Mouse (Mus musculus): Measurements from ENCODE around the gene 3110040M04Rik. TPM values are rescaled to one million over a fixed set of nuclear protein-coding genes. Genes with fewer than 3 reads are reported as not detected.
"Not testable (repeated sequence)": the region's sequence is repeated elsewhere in the genome, so short reads cannot be mapped to it uniquely, and the experiment has no call there.

Gene 3110040M04Rik
- polyA plus RNA-seq, 1 experiment: not detected

DNA sequence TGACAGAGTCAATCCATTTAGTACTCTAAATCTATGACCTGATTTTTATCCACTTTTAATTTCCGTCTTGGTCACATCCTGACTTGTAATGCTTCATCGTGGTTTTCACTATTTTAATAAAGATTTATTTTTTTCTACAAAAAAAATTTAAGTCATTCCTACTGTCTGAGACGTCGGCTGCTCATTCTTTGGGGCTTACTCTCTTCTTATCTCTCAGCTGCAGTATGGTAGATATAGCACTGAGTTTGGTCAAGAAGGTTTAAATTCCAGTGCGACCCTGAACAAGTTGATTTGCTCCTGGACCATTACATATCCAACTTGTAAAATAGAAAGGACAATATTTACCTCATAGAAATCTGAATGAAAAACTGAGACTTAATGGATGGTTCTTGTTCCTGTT, 7.7 kb downstream of the 3110040M04Rik start:
- H3K4me1 ChIP-seq (ENCODE audit: control insufficient read depth, insufficient read depth, insufficient read length, low read length); H3K27ac ChIP-seq (replicated peaks; ENCODE audit: low read depth, low read length); H3K4me3 ChIP-seq (ENCODE audit: insufficient read depth, low read depth, low read length): not testable (repeated sequence)

DNA sequence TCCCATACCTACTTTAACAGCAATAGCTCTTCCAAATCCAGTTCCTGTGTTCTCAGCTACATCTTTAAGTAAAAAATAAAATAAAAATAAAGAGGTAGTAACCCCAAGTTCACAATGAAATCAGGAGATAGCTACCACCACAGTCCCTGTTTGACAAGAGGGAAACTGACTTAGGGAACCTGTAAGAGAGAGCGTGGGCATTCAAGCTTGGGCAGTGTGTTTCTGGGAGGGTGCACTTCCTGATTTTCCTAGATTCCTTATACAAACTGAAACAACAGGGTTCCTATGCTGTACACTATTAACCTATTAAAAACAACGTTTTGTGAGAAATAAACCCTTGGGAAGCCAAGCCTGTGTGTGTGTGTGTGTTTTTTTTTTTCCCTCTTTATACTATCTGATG, 10.9 kb downstream of the 3110040M04Rik start:
- H3K4me1 ChIP-seq (ENCODE audit: control insufficient read depth, insufficient read depth, insufficient read length, low read length): peaks cover 3% of the 10 kb centered on the region; the same call in 1 of the 2 replicates
- H3K4me3 ChIP-seq (ENCODE audit: insufficient read depth, low read depth, low read length): no peak overlapping the region
- no peak overlapping the region for H3K27ac ChIP-seq (replicated peaks; ENCODE audit: low read depth, low read length)

DNA sequence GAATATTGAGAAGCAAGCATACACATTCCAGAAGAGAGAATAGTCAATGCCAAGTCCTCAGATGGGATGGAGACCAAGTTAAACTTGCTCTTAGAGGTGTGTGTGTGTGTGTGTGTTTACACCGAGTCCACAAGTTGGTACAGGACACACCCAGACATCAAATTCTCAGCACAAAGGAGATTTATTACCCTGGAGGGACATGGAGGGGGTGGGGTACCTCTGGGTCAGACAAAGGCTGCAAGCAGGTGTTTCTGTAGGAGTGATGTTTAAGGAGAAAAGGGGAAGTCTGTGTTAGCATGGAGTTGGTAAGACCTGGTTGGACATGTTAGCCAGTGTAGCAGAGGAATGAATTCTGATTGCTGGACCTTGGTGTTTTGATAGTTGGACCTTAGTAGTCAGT, 12.1 kb downstream of the 3110040M04Rik start:
- no peak overlapping the region for H3K4me3 ChIP-seq (ENCODE audit: insufficient read depth, low read depth, low read length)

DNA sequence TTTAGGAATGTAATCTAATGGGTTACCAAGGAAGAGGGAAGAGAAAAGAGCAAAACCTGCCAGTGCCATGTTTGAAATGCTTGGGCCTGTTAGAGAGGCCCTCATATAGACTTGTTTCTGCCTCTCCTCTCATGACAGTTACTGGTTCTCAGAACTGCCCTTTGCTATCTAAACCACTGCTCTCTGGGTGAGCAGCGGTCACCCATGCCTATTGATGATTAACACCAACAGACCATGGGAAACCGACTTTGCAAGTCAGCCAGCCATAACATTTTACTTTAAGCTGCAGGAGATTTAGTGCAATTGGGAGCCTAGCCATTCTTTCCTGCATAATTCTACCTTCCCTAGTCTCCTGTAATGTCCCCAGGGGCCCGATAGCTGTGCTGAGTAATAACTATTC, 12.5 kb downstream of the 3110040M04Rik start:
- H3K4me1 ChIP-seq (ENCODE audit: control insufficient read depth, insufficient read depth, insufficient read length, low read length): peaks cover 3% of the 10 kb centered on the region; the same call in 1 of the 2 replicates
- no peak overlapping the region for H3K4me3 ChIP-seq (ENCODE audit: insufficient read depth, low read depth, low read length)
- no peak overlapping the region for H3K27ac ChIP-seq (replicated peaks; ENCODE audit: low read depth, low read length)

More for the DNA sequence above, 12.1 kb downstream of the 3110040M04Rik start:
- H3K4me1 ChIP-seq (ENCODE audit: control insufficient read depth, insufficient read depth, insufficient read length, low read length): peaks cover 3% of the 10 kb centered on the region; the same call in 1 of the 2 replicates
- no peak overlapping the region for H3K27ac ChIP-seq (replicated peaks; ENCODE audit: low read depth, low read length)

DNA sequence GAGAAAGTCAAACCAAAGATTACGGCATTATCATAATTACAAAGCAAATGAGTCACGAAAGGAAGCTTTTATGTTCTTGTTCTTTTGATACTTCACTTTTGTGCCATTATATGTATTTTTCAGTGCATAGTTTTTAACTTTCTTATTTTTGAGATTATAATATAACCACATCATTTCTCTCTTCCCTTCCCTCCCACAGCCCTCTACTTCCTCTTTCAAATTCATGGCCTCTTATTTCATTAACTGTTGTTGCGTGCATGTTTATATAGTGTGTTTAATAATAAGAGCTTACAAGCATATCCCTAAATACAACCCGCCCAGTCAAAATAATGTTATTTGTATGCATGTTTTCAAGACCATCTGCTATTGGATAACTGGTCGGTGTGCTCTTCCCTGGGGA, 15.1 kb downstream of the 3110040M04Rik start:
- Histone ChIP-seq H3K4me1 (ENCODE audit: control insufficient read depth, insufficient read depth, insufficient read length, low read length) (peaks cover 3% of the 10 kb centered on the region; the same call in 1 of the 2 replicates), H3K4me3 (ENCODE audit: insufficient read depth, low read depth, low read length) (no peak overlapping the region), H3K27ac (replicated peaks; ENCODE audit: low read depth, low read length) (no peak overlapping the region)

DNA sequence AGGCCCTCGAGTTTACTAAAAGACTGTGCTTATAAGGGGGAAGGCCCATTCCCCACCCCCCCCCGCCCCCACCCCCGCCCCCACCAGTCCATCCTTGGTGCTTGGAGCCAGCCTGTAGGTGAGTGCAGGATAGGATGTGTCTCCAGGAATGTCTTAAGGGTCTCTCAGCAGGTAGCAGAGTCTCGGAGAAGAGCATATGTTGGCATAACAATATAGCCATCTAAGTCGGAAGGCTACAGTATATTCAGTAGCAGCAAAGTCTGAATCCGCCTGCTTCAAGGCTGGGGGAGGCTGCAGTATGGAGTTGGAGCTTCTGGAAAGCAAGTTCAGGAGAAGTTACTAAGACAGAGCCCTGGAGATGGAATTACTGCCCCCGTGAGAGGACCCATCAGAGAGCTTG, 16.2 kb downstream of the 3110040M04Rik start:
- Histone ChIP-seq H3K27ac (replicated peaks; ENCODE audit: low read depth, low read length) (no peak overlapping the region), H3K4me1 (ENCODE audit: control insufficient read depth, insufficient read depth, insufficient read length, low read length) (peaks cover 3% of the 10 kb centered on the region; the same call in 1 of the 2 replicates), H3K4me3 (ENCODE audit: insufficient read depth, low read depth, low read length) (no peak overlapping the region)

DNA sequence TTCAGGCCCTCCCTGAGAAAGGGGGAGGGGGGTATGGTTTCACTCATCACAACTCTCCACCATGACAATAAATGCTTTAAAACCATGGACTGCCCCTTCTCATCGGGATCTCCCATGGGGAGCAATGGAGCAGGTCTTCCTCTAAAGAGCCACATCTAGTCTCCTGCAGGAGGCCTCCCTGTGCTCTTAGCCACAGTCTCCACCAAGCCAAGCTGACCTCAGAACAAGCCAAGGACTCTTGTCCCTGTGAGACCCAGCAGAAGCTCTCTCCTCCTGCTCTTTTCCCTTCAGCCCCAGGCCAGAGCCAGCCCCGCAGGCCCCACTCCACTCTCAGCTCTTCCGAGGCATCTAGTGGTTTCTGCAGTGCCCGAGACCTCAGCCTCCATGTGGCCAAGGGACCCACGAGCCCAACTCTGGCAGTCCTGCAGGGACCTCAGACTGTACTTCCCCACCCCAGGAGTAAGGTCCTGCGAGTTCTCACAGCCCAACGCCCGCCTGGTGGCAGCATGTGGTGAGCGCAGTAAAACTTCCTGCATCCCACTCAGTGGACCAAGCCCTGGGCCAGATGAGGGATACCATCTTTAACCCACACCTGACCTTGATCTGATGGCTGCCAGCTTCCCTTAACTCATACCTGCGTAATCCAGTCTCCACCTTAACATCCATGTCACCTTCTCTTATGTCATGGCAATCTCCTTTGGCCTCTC, 18.8 kb downstream of the 3110040M04Rik start:
- Histone ChIP-seq H3K4me1 (ENCODE audit: control insufficient read depth, insufficient read depth, insufficient read length, low read length) (peaks cover 3% of the 10 kb centered on the region; the same call in 1 of the 2 replicates), H3K4me3 (ENCODE audit: insufficient read depth, low read depth, low read length) (no peak overlapping the region), H3K27ac (replicated peaks; ENCODE audit: low read depth, low read length) (no peak overlapping the region)

DNA sequence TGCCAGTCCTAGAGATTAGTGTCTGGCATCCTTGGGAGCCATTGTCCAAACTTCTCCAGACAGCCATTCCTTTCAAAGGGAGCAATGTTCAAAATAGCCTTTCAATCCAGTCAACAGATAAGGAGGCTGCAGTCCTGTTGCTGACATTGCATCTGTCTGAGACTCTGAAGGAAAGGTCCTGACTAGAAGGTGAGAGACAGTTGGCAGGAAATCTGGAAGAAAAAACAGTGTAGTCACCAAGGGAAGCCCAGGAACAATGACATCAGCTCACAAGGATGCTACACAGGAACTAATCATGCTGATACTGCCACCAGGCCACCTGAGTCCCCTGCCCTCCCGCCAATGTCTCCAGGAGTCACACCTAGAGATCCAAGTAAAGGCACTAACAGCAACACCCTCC, 19.5 kb downstream of the 3110040M04Rik start:
- no peak overlapping the region for H3K27ac ChIP-seq (replicated peaks; ENCODE audit: low read depth, low read length)
- H3K4me3 ChIP-seq (ENCODE audit: insufficient read depth, low read depth, low read length): no peak overlapping the region
- H3K4me1 ChIP-seq (ENCODE audit: control insufficient read depth, insufficient read depth, insufficient read length, low read length): no peaks in the 10 kb centered on the region

DNA sequence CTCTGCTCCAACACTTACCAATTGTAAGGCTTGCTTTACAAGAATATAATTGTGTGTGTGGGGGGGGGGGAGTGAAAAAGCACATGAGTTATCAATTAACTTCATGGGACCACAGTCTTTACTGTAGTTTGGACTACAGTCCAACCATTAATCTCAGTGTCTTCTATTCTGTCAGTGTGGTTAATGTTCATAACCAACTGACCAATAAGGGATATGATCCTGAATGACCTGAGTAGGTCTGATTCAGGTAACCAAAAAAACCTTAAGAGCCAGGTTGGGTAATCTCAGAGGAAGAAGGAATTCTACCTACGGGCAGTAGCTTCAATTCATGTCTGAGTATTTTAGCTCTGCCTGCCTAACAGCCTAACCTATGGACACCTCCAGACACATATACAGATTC, 20.6 kb downstream of the 3110040M04Rik start:
- Histone ChIP-seq H3K4me3 (ENCODE audit: insufficient read depth, low read depth, low read length) (no peak overlapping the region), H3K4me1 (ENCODE audit: control insufficient read depth, insufficient read depth, insufficient read length, low read length) (peaks cover 2% of the 10 kb centered on the region), H3K27ac (replicated peaks; ENCODE audit: low read depth, low read length) (no peak overlapping the region)

DNA sequence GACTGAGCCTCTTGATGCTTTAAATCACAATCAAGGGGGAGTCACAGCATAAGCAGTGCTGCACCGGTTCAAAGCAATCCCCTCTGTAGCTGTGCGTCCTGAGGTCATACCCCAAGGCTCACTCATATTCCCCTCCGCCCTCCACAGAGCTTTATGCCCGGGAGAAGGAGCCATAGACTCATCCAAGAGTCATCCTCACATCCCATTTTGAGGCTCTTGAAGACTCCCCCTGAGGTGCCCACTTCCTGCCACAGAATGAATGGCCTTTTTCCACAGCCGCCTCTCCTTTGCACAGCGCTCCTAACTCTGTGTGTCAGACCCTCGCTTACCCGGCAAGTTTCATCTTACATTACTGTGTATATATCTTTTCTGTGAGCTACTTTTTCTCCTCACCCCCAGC, 23.6 kb downstream of the 3110040M04Rik start:
- H3K4me1 ChIP-seq (ENCODE audit: control insufficient read depth, insufficient read depth, insufficient read length, low read length): peaks cover 2% of the 10 kb centered on the region
- no peak overlapping the region for H3K4me3 ChIP-seq (ENCODE audit: insufficient read depth, low read depth, low read length)
- no peak overlapping the region for H3K27ac ChIP-seq (replicated peaks; ENCODE audit: low read depth, low read length)

DNA sequence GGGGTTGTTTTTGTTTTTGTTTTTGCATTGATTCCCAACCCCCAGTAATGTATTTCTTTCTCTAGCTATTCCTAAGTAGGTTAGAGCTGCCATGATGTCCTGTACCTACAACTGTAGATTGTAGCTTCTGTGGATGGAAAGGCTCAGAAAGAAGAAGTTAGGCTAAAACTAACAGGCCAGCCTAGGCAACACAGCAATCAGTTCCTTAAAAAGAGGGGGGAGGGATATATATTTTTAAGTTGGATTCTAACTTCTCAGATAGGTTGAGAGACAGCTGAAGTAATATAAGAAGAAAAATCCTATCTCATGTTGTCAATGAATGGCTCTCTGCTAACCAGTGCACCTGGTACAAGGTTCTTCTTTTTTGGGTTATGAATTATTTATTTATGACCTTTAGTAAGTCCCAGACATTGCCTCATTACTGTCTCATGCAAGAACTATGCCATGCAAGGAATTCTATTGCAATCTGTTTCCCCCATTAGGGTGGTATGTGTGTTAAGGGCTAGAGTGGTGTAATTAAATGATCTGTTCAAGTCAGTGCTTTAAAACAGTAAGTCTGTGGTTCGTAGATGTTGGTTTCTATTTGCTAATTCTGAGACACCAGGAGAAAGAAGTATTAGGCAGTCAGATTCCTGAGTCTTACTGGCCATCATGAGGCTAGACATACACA, 24.5 kb downstream of the 3110040M04Rik start:
- Histone ChIP-seq H3K27ac (replicated peaks; ENCODE audit: low read depth, low read length) (0 out of 2 replicates have a peak overlapping the region, but pooled peaks have one; percentile 50), H3K4me3 (ENCODE audit: insufficient read depth, low read depth, low read length) (no peak overlapping the region), H3K4me1 (ENCODE audit: control insufficient read depth, insufficient read depth, insufficient read length, low read length) (peaks cover 2% of the 10 kb centered on the region)

DNA sequence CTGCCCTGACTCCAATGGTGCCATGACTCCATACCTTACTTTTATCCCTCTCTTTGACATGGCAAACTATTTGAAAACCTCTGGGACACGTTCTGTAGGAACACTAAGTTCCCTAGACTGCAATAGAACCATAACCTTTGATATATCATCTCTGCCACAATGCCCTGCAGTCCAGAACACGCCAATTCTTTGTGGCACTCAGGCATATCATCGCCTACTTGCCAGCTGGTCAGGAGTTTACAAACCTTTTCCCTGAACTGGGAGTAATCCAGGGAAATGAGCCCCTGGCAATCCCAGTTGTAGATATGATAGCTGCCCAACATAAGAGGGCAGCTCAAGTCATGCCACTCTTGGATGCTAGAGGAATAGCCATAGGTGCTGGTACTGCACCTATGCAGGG, 28.4 kb downstream of the 3110040M04Rik start:
- Histone ChIP-seq H3K4me1 (ENCODE audit: control insufficient read depth, insufficient read depth, insufficient read length, low read length) (peaks cover 2% of the 10 kb centered on the region), H3K27ac (replicated peaks; ENCODE audit: low read depth, low read length) (no peak overlapping the region), H3K4me3 (ENCODE audit: insufficient read depth, low read depth, low read length) (no peak overlapping the region)

DNA sequence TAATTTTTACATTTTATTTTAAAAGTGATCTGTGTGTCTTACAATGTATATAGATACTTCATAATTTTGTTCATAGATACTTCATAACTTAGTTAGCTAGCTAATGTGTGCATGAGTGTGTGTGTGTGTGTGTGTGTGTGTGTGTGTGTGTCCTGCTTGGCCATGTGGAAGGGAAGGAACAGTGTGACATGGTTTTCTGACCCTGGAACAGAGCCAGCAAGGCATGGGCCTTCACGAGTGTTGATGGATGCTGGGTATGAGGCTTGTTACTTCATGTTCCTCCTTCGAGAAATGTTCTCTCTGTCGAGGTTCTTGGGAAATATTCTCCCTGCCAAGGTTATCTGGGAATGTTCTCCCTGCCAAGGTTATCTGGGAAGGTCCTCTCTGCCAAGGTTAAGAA, 29.8 kb downstream of the 3110040M04Rik start:
- peaks cover 2% of the 10 kb centered on the region; the same call in 1 of the 2 replicates for H3K4me1 ChIP-seq (ENCODE audit: control insufficient read depth, insufficient read depth, insufficient read length, low read length)
- no peak overlapping the region for H3K27ac ChIP-seq (replicated peaks; ENCODE audit: low read depth, low read length)
- no peak overlapping the region for H3K4me3 ChIP-seq (ENCODE audit: insufficient read depth, low read depth, low read length)

DNA sequence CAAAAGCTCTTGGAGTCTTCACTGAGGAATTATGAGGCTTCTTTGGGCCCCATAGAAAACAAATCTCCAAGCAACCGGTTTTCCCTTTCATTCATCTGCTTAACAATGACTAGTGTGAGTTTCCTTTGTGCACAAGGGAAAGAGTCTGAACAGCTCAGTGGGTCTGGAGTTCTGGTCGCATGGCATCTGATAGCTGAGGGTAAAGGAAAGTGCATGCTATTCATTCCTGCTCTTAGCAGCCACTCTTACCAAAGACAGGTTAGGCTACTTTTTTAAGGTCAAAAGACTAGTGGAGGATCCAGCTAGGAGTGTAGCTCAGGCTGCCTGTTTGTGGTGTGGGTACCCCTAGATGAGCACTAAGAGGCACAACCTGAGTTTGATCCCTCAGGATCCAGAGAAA, 31.7 kb downstream of the 3110040M04Rik start:
- Histone ChIP-seq H3K4me1 (ENCODE audit: control insufficient read depth, insufficient read depth, insufficient read length, low read length) (peaks cover 3% of the 10 kb centered on the region; the same call in 1 of the 2 replicates), H3K27ac (replicated peaks; ENCODE audit: low read depth, low read length) (no peak overlapping the region), H3K4me3 (ENCODE audit: insufficient read depth, low read depth, low read length) (no peak overlapping the region)

DNA sequence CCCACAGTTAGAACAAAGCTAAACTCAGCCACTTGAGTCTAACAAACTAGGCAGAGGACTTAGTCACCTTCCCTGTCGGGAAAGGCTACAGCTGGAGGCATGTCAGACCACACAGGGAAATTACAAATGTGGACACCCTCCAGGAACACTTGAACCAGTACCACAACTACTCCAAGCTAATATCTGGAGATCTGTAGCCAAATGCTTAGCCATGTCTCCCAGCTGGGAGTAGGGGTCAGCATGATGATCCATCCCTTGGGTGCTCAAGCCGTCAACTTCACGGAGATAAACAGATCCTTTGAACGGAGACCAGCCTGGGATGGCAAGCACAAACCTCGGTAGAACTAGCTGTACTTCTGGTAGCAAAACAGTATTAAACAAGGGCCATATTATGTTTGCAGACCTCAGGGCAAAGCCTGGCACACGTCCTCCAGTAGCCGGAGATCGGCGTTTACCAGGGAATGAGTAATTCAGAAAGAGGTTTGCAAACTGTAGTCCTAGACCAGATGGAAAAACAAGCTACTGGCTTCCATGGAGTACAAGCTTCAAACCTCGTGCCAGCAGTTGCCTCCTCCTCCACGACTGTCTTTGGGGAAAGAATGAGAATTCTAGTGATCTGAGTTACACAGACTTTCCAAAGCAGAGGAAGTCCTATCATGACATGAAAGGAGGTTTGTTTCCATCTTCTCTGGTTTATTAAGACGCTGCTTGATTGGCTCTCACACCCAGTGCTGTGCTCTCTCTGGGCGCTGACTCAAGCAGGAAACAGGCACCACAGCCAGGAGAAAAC, 32.4 kb downstream of the 3110040M04Rik start:
- peaks cover 3% of the 10 kb centered on the region; the same call in 1 of the 2 replicates for H3K4me1 ChIP-seq (ENCODE audit: control insufficient read depth, insufficient read depth, insufficient read length, low read length)
- H3K27ac ChIP-seq (replicated peaks; ENCODE audit: low read depth, low read length): no peak overlapping the region
- H3K4me3 ChIP-seq (ENCODE audit: insufficient read depth, low read depth, low read length): no peak overlapping the region
